Mouse (Mus musculus): Measurements from ENCODE around the gene Ect2.

The Ect2 gene

DNA sequence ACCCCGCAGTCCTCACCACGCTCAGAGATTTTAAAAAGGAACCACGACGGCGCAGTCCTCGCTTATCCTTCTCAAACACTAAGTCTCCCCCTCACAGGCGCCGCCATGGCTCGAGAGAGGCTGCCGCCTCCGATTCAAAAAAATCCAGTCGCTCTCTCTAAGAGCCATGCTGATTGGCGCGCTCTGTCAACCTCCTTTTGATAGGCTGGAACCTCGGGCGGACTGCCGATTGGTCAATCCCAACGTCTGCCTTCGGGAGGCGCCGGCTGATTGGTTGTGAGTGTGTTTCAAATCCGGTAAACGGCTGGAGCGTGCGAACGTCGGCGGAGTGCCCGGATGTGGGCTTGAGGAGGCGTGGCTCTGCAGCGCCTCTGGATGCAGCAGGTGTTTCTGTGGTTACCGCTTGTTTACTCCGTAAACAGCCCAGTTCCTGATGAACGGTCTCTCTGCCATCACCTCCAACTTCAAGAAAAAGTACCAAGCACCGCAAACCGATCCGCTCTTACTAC lies at the start of gene Ect2:
TSS of gene Ect2 (minus strand) at position 178 of the 509 bp plus-strand sequence.
- peak; percentile 99 for DNase-seq (ENCODE audit: inconsistent ontology term)

DNA sequence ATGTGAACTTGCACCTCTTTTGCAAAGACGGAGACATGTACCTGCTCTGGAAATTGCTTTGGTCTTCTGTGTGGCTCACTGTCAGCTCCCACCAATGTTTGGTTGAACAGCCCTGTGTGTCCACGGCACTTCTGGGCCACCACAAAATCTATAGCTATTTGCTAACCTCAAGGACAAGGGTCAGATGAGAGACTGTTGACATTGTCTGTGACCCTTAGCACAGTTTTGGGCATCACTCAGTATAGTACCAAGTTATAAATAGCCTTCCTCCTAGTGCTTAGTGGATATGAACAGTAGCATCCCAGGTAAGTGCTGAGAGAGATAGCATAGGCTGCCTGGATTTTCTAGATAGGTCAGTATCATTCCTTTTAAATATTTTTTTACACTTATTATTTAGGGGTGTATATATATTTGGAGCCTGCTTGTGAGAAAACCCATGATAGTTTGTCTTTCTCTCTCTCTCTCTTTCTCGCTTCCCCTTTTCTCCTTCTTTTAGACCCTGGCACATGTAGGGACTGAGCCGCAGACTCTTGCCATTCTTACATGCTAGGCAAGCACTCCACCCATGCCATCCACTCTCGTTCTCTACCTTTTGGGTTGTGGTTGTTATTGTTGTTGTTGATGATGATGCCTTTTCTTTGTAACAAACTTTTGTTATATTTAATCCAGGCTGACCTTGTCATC lies 48.2 kb upstream of the Ect2 start:
- DNase-seq (ENCODE audit: inconsistent ontology term) = no peak

DNA sequence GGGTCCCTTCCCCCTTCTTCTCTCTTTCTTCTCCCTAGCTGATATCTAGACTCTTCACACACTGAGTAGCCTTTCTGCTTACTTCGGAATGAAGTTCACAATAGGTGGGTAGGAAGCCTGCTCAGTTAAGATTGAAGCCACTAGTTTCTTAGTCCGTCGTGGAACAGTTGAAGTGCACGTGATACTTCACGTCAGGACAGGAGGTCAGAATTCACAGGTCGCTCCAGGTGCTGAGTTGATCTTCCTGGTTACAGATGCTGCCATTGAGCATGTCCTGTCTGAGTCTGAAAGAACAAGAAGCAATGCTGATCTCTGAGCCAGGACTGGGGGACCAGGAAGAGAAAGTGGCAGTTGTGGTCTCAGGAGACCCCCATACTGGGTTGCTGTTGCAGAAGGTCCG lies 45.4 kb upstream of the Ect2 start:
- DNase-seq (ENCODE audit: inconsistent ontology term) = no peak

DNA sequence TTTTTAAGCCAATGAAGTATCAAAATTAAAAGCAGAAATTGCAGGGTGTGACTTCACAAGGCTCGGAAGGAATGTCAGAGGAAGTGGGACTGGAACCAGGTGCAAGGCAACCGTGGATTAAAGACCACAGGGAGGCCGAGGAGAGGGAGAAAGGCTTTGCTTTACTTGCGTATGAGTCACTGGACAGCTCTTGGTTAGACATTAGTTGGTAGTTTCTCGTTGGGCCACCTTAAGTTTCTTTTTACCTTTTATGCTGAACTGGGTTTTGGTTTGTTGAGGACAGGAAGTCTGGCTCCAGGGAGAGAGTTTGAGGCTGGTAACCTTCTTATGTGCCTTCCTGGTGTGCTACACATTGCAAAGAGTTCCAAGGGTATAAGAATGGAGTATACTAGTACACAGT lies 44.1 kb upstream of the Ect2 start:
- no peak for DNase-seq (ENCODE audit: inconsistent ontology term)

DNA sequence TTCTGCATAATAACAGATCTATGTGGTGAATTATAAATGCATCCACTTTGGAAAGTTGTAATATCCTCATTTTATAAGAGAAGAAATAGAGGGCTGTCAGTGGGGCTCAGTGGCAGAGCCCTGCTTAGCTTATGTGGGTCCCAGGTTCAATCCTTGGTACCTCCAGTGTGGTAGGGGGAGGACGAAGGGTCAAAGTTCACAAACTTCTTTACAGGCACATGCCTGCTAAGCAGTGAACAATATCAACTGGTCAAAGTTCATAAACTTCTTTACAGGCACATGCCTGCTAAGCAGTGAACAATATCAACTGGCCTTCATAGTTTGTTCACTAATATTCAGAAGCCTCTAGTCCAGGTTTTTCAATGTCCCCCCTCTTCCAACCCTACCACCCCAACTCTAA lies 42.9 kb upstream of the Ect2 start:
- no peak for DNase-seq (ENCODE audit: inconsistent ontology term)

DNA sequence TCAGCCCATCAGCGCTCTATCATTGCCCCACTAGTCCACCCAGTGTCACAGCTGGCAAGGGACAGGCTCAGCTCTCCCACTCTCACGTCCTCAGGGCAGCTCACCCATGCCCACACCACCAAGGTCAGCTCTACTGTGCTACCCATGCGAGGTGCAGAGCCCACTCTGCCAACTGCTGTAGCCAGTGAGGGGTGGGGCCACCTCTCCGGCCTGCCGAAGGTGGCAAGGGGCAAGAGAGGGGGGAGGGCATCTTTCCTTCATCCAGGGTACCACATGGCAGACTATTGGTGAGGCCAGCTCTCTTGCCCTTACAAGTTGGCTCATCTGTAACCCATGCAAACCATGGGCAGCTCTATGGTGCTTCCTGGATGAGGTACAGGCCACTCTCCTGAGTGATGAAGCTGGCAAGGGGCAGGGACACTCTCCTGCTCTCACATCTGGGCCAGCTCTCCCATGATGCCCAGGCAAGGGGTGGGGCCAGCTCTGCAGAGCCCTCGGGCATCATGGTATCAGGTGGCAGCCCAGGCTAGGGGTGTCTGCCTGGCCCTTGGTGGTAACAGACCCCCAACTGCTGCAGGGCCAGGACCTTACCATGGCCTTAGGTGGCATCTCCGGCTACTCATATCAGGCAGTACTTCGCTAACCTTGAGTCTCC lies 42.0 kb upstream of the Ect2 start:
- DNase-seq (ENCODE audit: inconsistent ontology term) = no peak

DNA sequence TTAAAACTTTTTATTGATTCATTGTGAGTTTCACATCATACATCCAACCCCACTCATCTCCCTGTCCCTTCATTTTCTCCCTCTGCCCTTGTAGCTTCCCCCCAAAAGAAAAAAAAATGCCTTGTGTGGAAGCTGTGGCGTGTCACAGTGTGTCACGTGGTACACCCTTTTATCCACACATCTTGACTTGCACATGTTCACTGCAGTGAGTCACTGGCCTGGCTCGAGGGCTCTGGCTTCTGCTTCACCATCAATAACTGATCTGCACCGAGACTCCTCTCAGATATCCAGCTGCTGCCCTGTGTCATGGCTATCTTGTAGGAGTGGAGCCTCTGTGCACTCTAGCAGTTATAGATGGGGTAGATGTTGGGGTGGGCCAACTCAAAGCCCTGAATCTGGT lies 41.5 kb upstream of the Ect2 start:
- DNase-seq (ENCODE audit: inconsistent ontology term) = no peak

DNA sequence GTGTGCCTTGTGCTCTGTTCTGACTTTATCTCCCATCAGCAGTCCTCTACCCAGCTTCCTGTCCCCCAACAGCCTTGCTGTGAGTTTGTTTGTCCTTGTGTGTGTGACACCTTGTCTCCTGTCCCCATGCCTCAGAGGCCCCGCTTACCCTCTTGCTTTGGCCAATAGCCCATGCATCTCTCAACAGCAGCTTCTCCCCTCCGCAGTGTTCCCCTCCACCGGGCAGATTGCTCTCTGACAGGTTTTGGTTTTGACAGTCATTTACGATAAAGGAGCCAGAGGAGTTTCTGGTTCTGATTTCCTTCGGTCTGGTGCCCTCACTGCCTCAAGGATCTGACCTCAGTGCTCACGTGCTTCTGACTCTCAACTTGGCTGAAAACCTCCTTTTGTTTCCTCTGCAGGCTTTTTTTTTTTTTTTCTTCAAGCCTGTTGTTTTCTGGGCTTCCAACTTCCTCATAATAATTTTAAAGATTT lies 40.2 kb upstream of the Ect2 start:
- peak; percentile 67 for DNase-seq (ENCODE audit: inconsistent ontology term)

DNA sequence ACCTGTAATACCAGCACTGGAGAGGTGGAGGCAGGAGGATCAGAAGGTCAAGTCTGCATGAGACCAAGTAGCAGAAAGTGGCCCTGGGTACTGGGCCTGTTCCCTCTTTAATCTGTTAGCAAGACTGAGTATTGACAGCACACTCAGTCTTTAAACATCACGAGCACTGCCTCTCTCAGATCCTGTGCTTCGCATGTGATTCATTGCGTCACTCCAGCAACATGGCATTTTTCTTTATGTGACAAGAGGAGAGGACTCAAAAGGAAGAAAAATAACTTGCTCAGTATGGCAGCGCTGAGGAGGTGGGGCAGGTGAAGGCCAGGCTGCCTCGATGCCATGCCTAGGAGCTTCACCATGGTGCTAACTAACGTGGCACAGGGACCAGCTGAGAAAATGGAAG lies 38.2 kb upstream of the Ect2 start:
- no peak for DNase-seq (ENCODE audit: inconsistent ontology term)

DNA sequence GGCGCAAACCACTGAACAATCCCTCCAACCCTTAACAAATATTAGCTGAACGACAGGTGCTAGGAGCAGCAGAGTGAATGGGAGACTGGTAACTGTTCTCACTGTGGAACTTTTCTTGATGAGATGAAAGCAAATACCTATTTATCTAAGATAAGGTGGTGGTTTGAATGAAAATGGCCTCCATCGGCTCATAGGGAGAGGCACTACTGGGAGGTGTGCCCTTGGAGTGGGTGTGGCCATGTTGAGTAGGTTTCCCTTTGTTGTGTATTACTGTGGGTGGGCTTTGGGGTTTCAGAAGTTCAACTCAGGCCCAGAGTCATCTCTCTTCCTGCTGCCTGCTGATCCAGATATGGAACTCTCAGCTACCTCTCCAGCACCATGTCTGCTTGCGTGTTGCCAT lies 37.2 kb upstream of the Ect2 start:
- no peak for DNase-seq (ENCODE audit: inconsistent ontology term)

DNA sequence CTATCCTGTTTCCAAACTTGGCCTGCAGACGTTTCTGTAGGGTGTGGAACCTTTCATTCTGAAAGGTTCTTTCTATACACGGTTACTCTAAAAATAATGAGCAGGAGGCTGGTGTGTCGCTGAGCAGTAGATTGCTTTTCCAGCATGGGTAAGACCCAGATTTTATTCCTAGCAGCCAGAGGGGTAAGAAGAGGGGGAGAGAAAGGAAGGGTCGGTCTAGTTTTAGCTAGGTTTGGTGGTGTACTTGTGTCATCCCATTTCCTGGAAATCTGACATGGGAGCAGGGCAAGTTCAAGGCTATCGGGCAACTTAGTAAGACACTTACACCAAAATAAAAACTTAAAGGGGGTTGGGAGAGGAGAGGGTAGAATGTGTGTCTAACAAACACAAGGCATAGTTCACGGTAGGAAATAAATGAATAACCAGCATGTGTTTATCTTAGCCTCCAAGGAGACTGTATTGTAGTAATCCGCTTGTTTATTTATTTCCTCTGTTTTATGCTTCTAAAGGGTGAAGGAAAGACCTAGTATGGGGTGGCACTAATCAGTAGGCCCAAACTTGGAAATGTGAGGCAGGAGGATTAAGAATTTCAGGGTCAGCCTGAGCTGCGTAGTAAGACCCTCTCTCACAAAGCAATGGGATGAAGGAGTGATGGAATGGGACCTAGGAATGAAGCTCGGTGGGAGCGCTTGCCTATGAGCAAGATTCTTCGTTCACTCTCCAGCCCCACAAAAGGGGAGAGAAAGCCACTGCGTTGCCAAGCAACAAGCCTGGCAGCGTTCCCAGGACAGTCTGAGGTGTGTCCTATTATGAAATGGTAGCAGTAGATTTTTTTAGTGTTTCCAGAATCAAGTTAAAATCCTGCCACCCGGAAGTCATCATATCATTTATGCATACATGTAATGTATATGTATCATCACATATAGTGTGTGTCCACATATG lies 35.9 kb upstream of the Ect2 start:
- no peak for DNase-seq (ENCODE audit: inconsistent ontology term)

DNA sequence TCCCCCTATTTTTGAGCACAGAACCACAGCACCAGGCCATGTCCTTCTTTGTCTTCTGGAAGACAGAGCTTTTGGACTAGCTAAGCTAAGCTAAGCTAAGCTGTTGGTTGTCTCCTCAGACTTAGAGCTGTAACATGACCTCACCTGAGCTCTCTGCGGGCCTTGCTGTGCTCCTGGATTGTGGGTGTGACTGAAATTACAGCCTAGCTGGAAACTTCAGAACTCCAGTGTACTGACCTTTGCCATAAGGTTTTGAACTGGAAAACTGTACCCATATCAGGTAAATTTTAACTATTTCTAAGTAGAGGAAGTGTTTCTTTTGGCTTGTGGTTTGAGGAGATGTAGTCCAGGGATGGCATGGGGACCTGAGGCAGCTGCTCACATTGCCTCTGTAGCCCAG lies 34.7 kb upstream of the Ect2 start:
- no peak for DNase-seq (ENCODE audit: inconsistent ontology term)

DNA sequence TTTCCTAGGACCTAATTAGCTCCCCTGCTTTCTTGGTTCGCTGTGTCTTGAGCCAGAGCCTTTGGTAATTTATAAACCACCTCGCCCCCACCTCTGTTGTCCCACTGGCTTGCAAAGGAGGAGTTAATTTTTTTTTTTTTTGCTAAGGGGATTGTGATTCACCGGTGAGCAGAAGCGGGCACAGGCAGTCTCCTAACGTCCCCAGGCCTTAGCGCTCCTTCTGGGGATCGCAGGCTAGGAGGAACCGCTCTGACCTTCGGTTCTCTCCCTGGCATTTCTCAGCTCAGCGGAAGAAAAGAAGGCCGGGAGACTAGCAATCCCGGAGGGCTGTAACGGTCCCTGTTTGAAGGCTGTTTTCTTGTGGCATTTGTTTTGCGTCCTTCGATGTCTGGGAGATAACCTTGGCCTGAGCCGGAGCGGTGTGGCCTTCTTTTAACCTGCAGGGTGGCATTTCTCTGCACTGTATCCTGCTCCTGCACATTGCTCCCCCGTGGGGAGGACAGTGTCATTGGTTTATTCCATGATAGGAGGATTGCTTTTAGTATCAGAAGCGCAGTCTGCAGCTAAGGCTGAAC lies 30.0 kb upstream of the Ect2 start:
- DNase-seq (ENCODE audit: inconsistent ontology term) = peak; percentile 28

DNA sequence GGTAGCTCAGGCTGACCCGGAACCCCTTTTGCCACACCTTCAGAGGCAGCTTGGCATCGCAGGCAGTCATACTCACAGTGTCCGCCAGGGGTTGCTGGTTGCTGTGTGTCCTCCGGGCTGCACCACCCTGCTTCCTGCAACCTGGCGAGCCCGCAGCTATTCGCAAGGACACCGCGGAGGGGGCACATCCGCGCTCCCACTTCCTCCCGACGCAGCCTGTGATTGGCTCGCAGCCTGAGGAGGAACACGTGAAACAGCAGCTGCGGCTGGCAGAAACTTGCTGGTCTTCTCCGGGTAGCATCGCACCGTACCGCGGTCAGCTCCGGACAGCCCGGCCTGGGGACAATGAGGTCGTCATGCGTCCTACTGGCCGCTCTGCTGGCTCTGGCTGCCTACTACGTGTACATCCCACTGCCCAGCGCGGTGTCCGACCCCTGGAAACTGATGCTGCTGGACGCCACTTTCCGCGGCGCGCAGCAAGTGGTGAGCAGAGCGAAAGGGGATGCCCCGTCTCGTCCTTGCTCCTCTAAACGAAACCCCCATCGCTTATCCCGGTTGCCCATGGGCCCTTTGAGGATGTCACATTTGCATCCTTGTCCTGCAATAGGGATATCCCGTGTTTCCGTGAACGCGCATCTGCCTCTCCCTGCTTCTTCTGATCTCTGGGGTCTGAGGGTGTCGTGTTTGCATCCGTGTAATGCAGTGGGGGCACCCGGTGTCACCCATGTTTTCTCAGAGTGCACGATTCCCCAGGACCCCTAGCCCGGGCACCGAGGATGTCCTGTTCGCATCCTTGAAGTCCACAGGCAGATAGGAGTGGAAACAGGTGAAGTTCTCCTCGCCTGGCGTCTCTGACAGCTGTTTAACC lies 29.3 kb upstream of the Ect2 start, which contains the start of gene Nceh1:
TSS of gene Nceh1 (plus strand) at position 233 of the 868 bp plus-strand sequence.
- DNase-seq (ENCODE audit: inconsistent ontology term) = peak; percentile 96

DNA sequence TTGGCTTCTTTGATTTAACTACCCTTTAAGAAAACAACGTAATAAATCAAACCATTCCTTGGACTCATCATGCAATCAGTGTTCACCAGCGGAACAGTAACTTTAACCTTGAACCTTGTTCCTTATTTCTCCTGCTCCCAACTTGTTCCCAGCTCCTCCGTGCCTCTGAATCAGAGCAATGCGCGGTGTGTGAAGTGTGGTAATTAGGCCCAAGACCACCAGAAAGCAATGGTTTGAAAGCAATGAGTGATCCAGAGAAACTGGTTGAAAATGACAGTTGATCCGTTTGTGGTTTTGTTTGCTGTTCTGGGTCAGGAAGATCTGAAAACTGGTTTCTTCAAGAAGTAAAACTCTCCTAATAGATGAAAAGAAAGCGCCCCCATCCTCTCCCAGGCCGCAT lies 26.0 kb upstream of the Ect2 start:
- DNase-seq (ENCODE audit: inconsistent ontology term) = no peak

DNA sequence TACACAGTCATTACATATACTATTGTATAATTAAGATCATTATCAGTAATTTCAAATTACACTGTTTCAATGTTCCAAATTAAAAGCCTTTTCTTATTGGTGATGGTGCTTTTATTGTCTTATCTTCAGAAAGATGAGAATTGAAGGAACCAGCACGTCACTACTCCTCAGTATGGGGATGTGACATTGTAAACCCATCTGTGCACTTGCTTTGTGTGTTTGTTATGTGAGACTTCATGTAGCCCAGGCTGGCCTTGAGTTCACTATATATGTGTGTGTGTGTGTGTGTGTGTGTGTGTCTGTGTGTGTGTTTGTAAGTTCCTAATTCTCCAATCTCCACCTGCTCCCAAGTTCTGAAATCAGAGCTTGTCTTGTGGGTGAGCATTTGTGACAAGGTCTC lies 16.6 kb upstream of the Ect2 start:
- DNase-seq (ENCODE audit: inconsistent ontology term) = no peak

DNA sequence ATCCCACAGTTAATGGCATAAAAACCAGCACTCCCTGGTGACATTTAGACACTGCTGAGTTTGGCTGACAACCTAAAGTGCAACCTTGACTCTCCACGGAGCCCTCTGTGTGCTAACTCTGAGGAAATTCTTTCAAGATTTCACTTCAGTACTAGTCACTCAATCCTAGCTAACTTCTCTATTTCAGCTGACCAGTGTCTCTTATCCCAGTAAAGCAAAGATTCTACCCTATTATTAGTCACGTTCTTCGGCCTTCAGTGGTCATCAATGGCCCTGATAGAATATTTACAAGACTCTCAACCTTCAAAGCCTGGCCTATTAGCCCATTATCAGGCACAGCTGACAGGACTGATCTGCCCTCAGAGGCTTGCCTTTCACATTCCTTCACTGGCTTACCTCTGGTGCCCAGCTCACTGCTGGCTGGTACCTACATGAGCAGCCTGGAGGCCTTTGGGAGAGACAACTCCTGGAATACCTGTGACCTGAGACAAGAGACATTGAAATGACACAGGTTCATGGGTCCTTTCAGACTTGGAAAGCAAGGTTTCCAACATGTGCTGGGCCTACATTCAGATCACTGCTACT lies 11.9 kb upstream of the Ect2 start:
- DNase-seq (ENCODE audit: inconsistent ontology term) = no peak

DNA sequence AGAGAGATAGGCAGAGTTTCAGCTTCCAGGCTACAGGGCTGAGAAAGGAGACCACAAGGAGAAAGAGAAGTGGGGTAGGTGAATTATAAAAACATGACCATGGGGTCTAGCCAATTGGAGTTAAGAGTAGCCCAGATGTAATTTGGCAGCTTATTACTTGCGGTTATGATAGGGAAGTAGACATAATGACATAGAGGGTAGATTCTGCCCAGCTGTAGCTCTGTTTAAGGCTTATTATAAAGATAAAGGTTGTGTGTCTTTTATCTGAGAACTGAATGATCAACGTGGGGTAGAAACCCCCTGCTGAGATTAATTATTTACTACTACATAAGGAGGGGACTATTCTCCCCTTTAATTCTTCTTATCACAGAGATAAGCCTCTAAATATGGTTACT lies 8.7 kb upstream of the Ect2 start:
- DNase-seq (ENCODE audit: inconsistent ontology term) = no peak

DNA sequence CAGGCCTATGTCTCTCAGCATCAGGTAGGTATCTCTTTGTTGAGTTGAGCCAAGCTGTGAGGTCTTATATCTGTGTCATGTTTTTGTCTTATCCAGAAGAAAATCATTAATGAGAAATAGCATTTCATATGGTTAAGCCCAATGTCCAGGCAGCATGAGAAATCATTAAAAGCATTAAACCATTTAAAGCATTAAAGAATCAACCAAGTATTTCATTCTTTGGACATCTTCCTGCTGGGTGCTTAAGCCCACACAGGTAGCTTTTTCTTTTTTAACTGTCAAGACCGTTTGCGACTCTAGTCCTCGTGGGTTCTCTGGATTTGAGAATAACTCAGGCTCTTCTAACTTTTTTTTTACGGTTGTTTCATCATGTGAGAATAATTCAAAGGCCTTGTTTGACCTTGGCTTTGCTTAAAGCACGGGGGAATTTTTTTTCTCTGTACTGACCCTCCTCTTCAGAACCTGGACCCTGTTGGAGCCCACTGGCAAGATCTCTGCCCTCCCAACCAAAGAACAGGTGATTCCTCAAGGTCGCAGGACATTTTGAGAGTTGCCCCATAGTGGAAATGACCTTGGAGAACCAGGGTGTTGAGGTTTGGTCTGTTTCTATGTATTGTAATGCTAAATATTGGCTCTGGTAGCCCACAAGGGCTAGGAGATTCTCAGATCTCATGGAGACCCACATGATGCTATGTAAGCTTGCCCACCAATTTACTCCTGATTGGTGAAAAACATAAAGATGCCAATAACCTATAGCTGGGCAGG lies 8.1 kb upstream of the Ect2 start:
- no peak for DNase-seq (ENCODE audit: inconsistent ontology term)

DNA sequence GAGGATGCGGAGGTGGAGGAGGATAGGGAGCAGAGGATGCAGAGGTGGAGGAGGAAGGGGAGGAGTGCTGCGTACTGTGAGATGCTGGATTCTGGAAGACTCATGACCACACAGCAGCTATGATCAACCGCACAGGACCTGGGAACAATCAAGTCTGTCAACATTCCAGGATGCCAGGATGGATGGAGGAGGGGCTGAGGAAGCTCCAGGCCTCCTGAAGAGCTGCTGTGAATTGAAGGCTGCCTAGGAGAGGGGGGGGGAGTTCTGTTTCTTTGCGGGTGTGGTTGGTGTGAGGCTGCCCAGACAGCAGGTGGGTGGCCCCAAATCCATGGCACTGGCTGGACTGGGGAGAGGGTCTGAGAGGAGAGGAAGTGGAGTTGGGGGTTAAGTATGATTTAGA lies 5.2 kb upstream of the Ect2 start:
- DNase-seq (ENCODE audit: inconsistent ontology term) = no peak
